Mouse (Mus musculus) brain, embryonic 14.5 days (tissue): Measurements from ENCODE around the gene Sirt6. TPM values are rescaled to one million over a fixed set of nuclear protein-coding genes. Genes with fewer than 3 reads are reported as not detected.

Experiments used
- DNase-seq: peaks from one replicate; pipeline ENCODE4 v3.0.0-alpha.2; 2011; ENCODE audit warnings: low read depth
- CTCF ChIP-seq: fragments of 200-500 bp; IDR thresholded peaks from 2 replicates; pipeline ENCODE4 v1.5.1; 2012; ENCODE audit warnings: inconsistent platforms, mild to moderate bottlenecking, moderate library complexity, borderline replicate concordance; ENCODE audit not compliant: insufficient read depth, insufficient read length; ENCODE audit errors: extremely low read depth
- POLR2A ChIP-seq: fragments of 200-500 bp; IDR thresholded peaks from 2 replicates; pipeline ENCODE4 v1.6.1; 2012; ENCODE audit warnings: mild to moderate bottlenecking, inconsistent platforms, borderline replicate concordance; ENCODE audit not compliant: poor library complexity, insufficient read depth, insufficient read length, severe bottlenecking; ENCODE audit errors: extremely low read depth
- polyA plus RNA-seq: library from polyadenylated mRNA; depleted of rRNA; stranded (reverse); fragments of >200 nt; gene quantifications from 2 replicates; pipeline ENCODE4 v1.2.3, GENCODE M21; 2012

Sirt6 gene
- polyA plus RNA-seq, 1 experiment, result 75.9 TPM

- DNase-seq, result no peak
- TF ChIP-seq CTCF (no peak), POLR2A (no peak)
These were observed 7.6 kb downstream of the Sirt6 start for GRCm38 (mm10) chr10:81619976-81620375.

- no peak for DNase-seq
- TF ChIP-seq CTCF, result no peak
These were observed 12.1 kb downstream of the Sirt6 start for GRCm38 (mm10) chr10:81615486-81615885.

- no peak for DNase-seq
- TF ChIP-seq POLR2A, result no peak
- TF ChIP-seq CTCF, result no peak
These were observed 14.8 kb downstream of the Sirt6 start for GRCm38 (mm10) chr10:81612779-81613178.

GRCm38 (mm10) chr10:81608308-81608707 lies 19.3 kb downstream of the Sirt6 start:
- no peak for DNase-seq
- TF ChIP-seq POLR2A (no peak), CTCF (no peak)

GRCm38 (mm10) chr10:81605974-81606751 lies 21.4 kb downstream of the Sirt6 start, which contains the start of gene BC025920:
TSS of gene BC025920 (plus strand) at chr10:81606270.
- TF ChIP-seq CTCF (no peak), POLR2A (peak; percentile 52; the same call in 1 of the 2 replicates)
- peak; percentile 99 for DNase-seq

GRCm38 (mm10) chr10:81605666-81605973 lies 22.0 kb downstream of the Sirt6 start:
- DNase-seq, result no peak
- TF ChIP-seq CTCF, result no peak
- TF ChIP-seq POLR2A, result no peak

GRCm38 (mm10) chr10:81604968-81605665 lies 22.5 kb downstream of the Sirt6 start:
- DNase-seq, result peak; percentile 93
- TF ChIP-seq CTCF, result peak; percentile 93
- TF ChIP-seq POLR2A, result no peak

- no peak for DNase-seq
- TF ChIP-seq CTCF (no peak), POLR2A (no peak)
These were observed 23.3 kb downstream of the Sirt6 start for GRCm38 (mm10) chr10:81604019-81604967.

GRCm38 (mm10) chr10:81602741-81603151 lies 24.9 kb downstream of the Sirt6 start:
- TF ChIP-seq CTCF (peak; percentile 62; the same call in 1 of the 2 replicates), POLR2A (no peak)
- DNase-seq, result peak; percentile 85

GRCm38 (mm10) chr10:81601396-81601905 lies 26.1 kb downstream of the Sirt6 start:
- no peak for DNase-seq
- TF ChIP-seq POLR2A, result no peak
- TF ChIP-seq CTCF, result no peak
